Mouse (Mus musculus) ES-CJ7 (cell line): ENCODE measurements around the gene Tle4.
"Not testable (repeated sequence)": the region's sequence is repeated elsewhere in the genome, so short reads cannot be mapped to it uniquely, and the experiment has no call there.

Experiments
- DNase-seq: peaks from one replicate; pipeline ENCODE4 v3.0.0; 2011; ENCODE audit warnings: low read depth, low spot score

Gene Tle4

DNA sequence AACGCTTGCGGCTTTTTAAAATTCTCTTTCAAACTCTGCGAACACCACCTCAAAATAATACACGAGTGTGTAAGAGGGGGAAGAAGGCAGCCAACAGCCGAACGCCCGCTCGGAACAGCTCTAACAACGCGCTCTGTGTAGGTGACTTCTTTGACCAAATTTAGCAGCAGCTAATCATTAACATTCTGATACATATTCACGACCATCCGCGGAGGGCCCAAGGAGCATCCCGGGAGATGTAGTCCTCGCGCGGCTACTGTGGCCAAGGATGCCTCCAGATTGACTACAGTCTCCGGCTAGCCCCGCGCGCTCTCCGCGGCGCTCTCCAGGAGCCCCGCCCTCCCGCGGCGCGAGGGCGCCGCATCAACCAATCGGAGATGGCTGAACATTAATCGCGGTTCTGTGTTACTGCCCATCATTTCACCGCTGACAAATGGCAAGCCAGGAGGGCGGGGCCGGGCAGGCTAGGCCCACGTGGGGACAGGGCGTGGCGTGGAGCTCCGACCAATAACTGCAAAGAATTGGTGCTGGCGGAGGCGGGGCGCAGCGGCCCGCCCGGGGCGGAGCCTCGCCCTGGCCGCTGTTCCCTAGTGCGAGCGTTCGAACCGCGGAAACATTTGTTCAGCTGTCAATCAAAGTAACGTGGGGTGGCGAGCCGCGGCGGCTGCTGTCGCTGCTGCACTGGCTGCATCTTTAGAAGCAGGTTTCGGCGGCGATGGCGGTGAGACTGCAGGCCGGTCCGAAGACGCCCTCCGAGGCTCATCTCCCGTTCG is at the start of gene Tle4:
Gene Tle4, minus strand, starts transcription at position 135 of the 773 bp plus-strand sequence.
- DNase-seq: peak; percentile 99

DNA sequence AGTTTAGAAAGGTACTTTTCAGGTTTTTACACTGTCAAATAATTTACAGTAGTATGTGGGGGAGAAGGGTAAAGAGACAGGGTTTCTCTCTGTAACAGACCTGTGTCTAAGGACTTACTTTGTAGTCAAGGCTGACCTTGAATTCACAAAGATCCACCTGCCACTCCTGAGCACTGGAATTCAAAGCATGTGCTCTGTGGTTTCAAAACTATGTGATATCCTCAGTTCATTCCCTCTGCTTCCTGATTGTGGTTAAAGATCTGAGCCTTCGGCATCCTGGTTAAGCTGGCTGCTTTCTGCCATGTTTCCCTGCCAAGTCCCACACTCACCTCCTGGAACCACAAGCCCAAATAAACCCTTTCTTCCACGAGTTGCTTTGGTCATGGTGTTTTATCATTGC is 47.8 kb upstream of the Tle4 start:
- peak; percentile 86 for DNase-seq

- DNase-seq: peak; percentile 68
These were observed 46.9 kb upstream of the Tle4 start for GRCm38 (mm10) chr19:14644756-14645155.

- not testable (repeated sequence) for DNase-seq
These were observed 45.2 kb upstream of the Tle4 start for GRCm38 (mm10) chr19:14643091-14643490.

GRCm38 (mm10) chr19:14642663-14643062 is 44.8 kb upstream of the Tle4 start:
- DNase-seq: no peak

DNA sequence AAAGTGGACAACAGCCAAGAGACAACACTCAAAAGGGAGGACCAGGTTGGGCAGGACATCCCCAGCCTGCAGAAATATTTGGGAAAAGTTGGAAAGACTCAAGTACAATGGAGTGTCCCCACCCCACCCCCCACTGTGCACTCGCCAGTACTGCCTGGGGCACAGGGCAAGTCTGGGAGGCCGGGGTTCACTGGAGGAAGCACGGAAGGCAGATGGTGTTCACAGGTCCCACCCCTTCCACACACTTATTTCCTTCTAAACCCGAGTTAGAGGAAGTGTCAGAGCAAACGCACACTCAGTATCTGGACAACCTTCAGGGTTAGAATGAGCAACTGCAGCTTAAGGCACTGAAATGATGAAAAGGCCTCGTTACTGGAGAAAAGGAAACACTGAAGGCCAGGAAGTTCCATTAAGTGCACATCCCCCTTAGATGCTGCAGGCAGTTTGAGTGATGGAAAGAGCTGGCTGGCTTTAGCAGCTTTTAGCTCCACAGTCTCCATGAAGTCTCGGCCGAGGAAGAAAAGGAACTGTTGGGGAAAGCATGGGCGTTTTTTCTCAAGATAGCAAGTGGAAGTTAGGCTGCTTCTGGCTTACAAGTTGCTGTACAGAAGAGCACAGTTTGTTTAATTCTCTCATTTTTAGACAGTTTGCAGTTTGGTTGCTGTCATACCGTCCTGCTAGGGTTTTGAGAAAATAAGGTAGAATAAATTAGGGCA is 37.5 kb upstream of the Tle4 start:
- peak; percentile 87 for DNase-seq

DNA sequence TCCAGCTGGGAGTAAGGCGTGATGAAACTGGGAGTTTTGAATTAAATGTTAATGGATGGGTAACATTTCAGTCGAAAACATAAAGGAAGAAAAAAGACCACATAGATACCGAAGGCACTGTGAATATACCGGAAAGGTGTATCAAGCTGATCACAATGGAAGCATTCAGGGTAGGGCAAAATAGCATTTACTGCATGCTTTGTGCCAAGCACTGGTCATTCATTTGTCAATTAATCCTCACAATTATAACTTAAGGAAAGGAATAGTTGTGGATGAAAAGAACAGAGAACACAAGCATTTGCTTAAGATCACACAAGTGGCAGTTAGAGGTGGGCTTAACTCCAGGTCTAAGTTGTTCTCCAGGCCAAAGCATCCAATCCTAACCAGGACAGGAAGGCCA is 25.5 kb upstream of the Tle4 start:
- no peak for DNase-seq

DNA sequence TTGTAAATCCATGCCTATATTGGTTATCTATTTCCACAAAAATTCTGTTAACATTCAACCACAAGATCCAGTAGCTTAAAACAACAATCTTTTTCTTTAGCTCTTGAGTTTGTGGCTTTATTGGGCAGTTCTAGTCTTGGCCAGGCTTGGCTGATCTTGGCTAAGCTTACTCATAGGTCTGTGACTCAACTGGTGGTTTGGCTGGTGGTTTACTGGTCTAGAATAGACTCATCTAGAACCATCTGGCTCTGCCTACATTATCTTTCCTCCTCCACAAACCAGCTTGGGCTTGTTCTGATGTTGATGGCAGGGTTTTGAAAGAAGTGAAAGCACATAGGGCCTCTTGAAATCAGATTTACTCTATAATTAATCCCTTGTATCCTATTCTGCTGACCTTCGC is 22.7 kb upstream of the Tle4 start:
- DNase-seq: no peak

DNA sequence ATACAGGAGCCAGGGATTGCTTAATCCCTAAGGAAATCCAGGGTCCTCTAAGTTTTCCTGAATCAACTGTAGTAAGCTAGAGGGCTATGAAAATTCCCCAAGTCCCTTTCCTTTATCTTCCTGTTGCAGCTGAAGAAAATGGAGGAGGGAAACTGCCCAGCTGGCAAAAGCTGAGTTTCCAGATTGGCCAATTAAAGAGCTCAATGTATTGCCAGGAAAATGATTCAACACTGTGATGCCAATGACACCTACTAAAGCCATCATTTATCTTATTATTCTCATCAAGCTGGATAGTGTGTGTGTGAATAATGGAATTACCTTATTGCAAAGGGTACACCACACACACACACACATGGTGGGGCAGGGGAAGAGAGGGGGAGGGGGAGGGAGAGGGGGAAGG is 22.0 kb upstream of the Tle4 start:
- no peak for DNase-seq

DNA sequence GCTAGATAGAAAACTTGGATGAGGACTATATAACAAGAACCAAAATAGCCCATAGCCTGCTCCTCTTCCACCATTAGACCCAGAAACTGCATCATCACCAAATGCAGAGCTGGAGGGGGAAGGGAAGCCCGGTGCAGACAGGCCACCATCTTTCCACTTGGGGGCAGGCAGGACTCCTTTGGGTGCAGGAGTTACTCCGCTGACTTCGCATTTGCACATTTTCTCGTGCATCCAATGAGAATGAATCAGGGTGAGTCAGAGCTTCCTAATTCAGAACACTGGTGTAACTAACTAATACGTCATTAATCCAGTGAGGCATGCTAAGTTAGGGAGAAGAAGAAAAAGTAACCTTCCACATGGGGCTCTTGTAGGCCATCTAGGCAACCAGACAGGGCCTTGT is 17.0 kb upstream of the Tle4 start:
- DNase-seq: no peak

GRCm38 (mm10) chr19:14610542-14611317 is 12.9 kb upstream of the Tle4 start:
- no peak for DNase-seq

GRCm38 (mm10) chr19:14600841-14601240 is 3.0 kb upstream of the Tle4 start:
- DNase-seq: no peak

DNA sequence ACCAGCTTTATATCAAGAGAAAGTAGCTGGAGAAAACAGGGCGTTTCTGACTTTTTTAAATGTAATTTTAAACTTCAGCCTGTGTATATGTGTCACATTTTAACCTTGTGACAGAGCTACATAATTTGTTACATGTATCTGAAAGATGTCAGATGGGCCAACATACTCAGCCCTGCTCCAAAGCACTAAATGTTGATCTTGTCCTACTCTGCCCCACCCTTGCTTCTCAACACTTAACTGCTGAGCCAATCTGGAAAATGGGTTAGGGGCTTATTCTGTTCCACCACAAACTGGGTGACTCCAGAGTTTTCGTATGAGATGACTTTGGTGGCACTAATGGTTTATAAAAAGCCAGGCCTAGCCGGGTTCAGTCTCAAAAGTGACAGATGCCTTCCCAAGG is 2.5 kb upstream of the Tle4 start:
- no peak for DNase-seq

- no peak for DNase-seq
These were observed 2.0 kb upstream of the Tle4 start for GRCm38 (mm10) chr19:14599851-14600251.

GRCm38 (mm10) chr19:14598690-14599288 is 938 bp upstream of the Tle4 start:
- no peak for DNase-seq

- DNase-seq: peak; percentile 54
These were observed 622 bp downstream of the Tle4 start for GRCm38 (mm10) chr19:14596941-14597916.

- DNase-seq: no peak
These were observed 1.4 kb downstream of the Tle4 start for GRCm38 (mm10) chr19:14596358-14596940.

- peak; percentile 33 for DNase-seq
These were observed 2.4 kb downstream of the Tle4 start for GRCm38 (mm10) chr19:14595390-14595997.

- no peak for DNase-seq
These were observed 3.3 kb downstream of the Tle4 start for GRCm38 (mm10) chr19:14594537-14594936.
